Mouse (Mus musculus) frontal cortex, postnatal 25 days (tissue): ENCODE measurements around the gene Scgb1b29.
"Not testable (repeated sequence)": the region's sequence is repeated elsewhere in the genome, so short reads cannot be mapped to it uniquely, and the experiment has no call there.

ENCODE experiments used
- DNase-seq, 2 experiments: peaks; one replicate each; pipeline ENCODE4 v3.0.0; 2022; ENCODE audit warnings: low spot score in 2 of 2

Gene Scgb1b29

DNA sequence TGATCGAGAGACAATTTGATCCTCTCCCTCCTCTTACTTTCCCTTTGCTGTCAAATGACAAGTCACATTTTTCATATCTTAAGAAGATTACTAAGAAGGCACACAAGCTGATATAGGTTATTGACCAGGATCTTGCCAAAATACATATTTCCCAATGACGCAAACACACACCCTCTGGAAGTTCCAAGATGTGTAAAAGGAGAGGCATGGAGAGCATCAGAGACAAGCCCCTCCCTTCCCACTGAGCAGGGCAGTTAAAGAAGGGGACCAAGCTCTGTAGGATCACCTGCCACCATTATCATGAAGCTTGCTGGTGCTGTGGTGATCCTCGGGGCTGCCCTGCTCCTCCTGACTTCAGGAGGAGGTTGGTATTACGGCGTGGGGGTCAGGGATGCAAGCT, at the start of gene Scgb1b29:
Gene Scgb1b29 (plus strand): TSS at position 301 of the 400 bp plus-strand sequence.
- DNase-seq, result not testable (repeated sequence)

- not testable (repeated sequence) for DNase-seq
These were observed 12.7 kb upstream of the Scgb1b29 start for GRCm38 (mm10) chr7:32428636-32429035.
